Mouse (Mus musculus) erythroblast, embryonic 14.5 days (primary cell): ENCODE results near the gene Chm. TPM values are rescaled to one million over a fixed set of nuclear protein-coding genes. Genes with fewer than 3 reads are reported as not detected.
"Not testable (repeated sequence)": the region's sequence is repeated elsewhere in the genome, so short reads cannot be mapped to it uniquely, and the experiment has no call there.

Experiments
- H3K27me3 ChIP-seq: 2 replicates; pipeline ENCODE4 v1.6.1; 2012; ENCODE audit warnings: inconsistent platforms; ENCODE audit not compliant: control insufficient read depth
- H3K36me3 ChIP-seq: 2 replicates; pipeline ENCODE4 v1.6.1; 2012; ENCODE audit warnings: mild to moderate bottlenecking, inconsistent platforms; ENCODE audit not compliant: control insufficient read depth
- H3K4me1 ChIP-seq: 2 replicates; pipeline ENCODE4 v1.6.1; 2012; ENCODE audit warnings: inconsistent platforms; ENCODE audit not compliant: control insufficient read depth
- H3K4me3 ChIP-seq: replicated peaks from 2 replicates; pipeline ENCODE3; 2012; ENCODE audit warnings: moderate library complexity, mild to moderate bottlenecking, inconsistent platforms
- H3K9me3 ChIP-seq: 2 replicates; pipeline ENCODE4 v1.6.1; 2012; ENCODE audit warnings: low read length, inconsistent platforms, mixed read lengths; ENCODE audit not compliant: control insufficient read depth
- GATA1 ChIP-seq: IDR thresholded peaks from 2 replicates; pipeline ENCODE4 v1.6.1; 2012; ENCODE audit warnings: low read length, inconsistent platforms, mixed read lengths
- TAL1 ChIP-seq: IDR thresholded peaks from 3 replicates; pipeline ENCODE4 v1.6.1; 2012; ENCODE audit warnings: low read length, inconsistent platforms, mixed read lengths
- polyA plus RNA-seq: library from polyadenylated mRNA; stranded (reverse); fragments of >175 nt; gene quantifications from 2 replicates; pipeline ENCODE4 v1.2.3, GENCODE M21; 2012

Chm gene
- polyA plus RNA-seq: 0.02 and 0.06 TPM in 2 replicates

GRCm38 (mm10) chrX:113185230-113185985 lies at the start of gene Chm:
Chm (minus strand) TSS chrX:113185517.
- H3K4me1 ChIP-seq: peaks cover 2% of the 10 kb centered on the region
- no peaks in the 10 kb centered on the region for H3K27me3 ChIP-seq
- no peaks in the 10 kb centered on the region for H3K36me3 ChIP-seq
- H3K4me3 ChIP-seq: peak within 1 kb of the TSS; percentile 83
- TF ChIP-seq TAL1 (no peak), GATA1 (no peak)
- no peaks in the 10 kb centered on the region for H3K9me3 ChIP-seq

GRCm38 (mm10) chrX:113193901-113194300 lies 8.6 kb upstream of the Chm start:
- Histone ChIP-seq H3K27me3 (no peaks in the 10 kb centered on the region), H3K9me3 (no peaks in the 10 kb centered on the region), H3K4me3 (no peak overlapping the region), H3K4me1 (no peaks in the 10 kb centered on the region), H3K36me3 (no peaks in the 10 kb centered on the region)
- TF ChIP-seq GATA1 (no peak), TAL1 (no peak)

- Histone ChIP-seq H3K4me1 (peaks cover 2% of the 10 kb centered on the region), H3K4me3 (peak overlapping the region; percentile 83), H3K9me3 (no peaks in the 10 kb centered on the region), H3K27me3 (no peaks in the 10 kb centered on the region), H3K36me3 (no peaks in the 10 kb centered on the region)
- TF ChIP-seq GATA1 (no peak), TAL1 (no peak)
Measured at GRCm38 (mm10) chrX:113184569-113185229, 618 bp downstream of the Chm start.

GRCm38 (mm10) chrX:113180856-113181255 lies 4.5 kb downstream of the Chm start:
- not testable (repeated sequence) for H3K4me3 ChIP-seq, H3K9me3 ChIP-seq, H3K36me3 ChIP-seq, H3K4me1 ChIP-seq, H3K27me3 ChIP-seq

GRCm38 (mm10) chrX:113172766-113173165 lies 12.6 kb downstream of the Chm start:
- Histone ChIP-seq H3K4me1 (no peaks in the 10 kb centered on the region), H3K9me3 (no peaks in the 10 kb centered on the region), H3K36me3 (no peaks in the 10 kb centered on the region), H3K4me3 (no peak overlapping the region), H3K27me3 (no peaks in the 10 kb centered on the region)
- TF ChIP-seq TAL1 (no peak), GATA1 (no peak)

- no peaks in the 10 kb centered on the region for H3K36me3 ChIP-seq
- H3K27me3 ChIP-seq: no peaks in the 10 kb centered on the region
Measured at GRCm38 (mm10) chrX:113172271-113172670, 13.0 kb downstream of the Chm start.

GRCm38 (mm10) chrX:113160268-113160860 lies 25.0 kb downstream of the Chm start:
- Histone ChIP-seq H3K4me1 (no peaks in the 10 kb centered on the region), H3K36me3 (no peaks in the 10 kb centered on the region; the same call in 1 of the 2 replicates), H3K9me3 (0 out of 2 replicates have a peak, but pooled peaks cover 3% of the 10 kb centered on the region), H3K4me3 (no peak overlapping the region), H3K27me3 (no peaks in the 10 kb centered on the region)
- TF ChIP-seq TAL1: no peak
- TF ChIP-seq GATA1: no peak

More at GRCm38 (mm10) chrX:113172271-113172670, 13.0 kb downstream of the Chm start:
- Histone ChIP-seq H3K4me3 (no peak overlapping the region), H3K9me3 (no peaks in the 10 kb centered on the region), H3K4me1 (no peaks in the 10 kb centered on the region)
- TF ChIP-seq GATA1: no peak
- TF ChIP-seq TAL1: no peak

- H3K4me1 ChIP-seq: no peaks in the 10 kb centered on the region
- no peaks in the 10 kb centered on the region for H3K9me3 ChIP-seq
- H3K36me3 ChIP-seq: no peaks in the 10 kb centered on the region
- H3K27me3 ChIP-seq: no peaks in the 10 kb centered on the region
- TF ChIP-seq GATA1 (no peak), TAL1 (no peak)
- H3K4me3 ChIP-seq: no peak overlapping the region
Measured at GRCm38 (mm10) chrX:113084171-113084570, 101.1 kb downstream of the Chm start.

GRCm38 (mm10) chrX:113076053-113076452 lies 109.3 kb downstream of the Chm start:
- Histone ChIP-seq H3K36me3 (no peaks in the 10 kb centered on the region), H3K4me3 (no peak overlapping the region), H3K27me3 (no peaks in the 10 kb centered on the region), H3K9me3 (no peaks in the 10 kb centered on the region), H3K4me1 (no peaks in the 10 kb centered on the region)
- TF ChIP-seq GATA1 (no peak), TAL1 (no peak)
